Mouse (Mus musculus): ENCODE measurements around the gene Tpi1. TPM values are rescaled to one million over a fixed set of nuclear protein-coding genes. Genes with fewer than 3 reads are reported as not detected.

The Tpi1 gene
- polyA plus RNA-seq, 1 experiment from 2014 or later: 674 TPM

Other genes with a start within 250 kb of the Tpi1 start
- gene C1rb, start 244.0 kb downstream of the Tpi1 start, polyA plus RNA-seq (2016; fragmentation: Nextera tagmentation; extraction: Ambion mirVana): not detected in 2 replicates
- gene C1s2, start 178.2 kb downstream of the Tpi1 start, polyA plus RNA-seq (2016; fragmentation: Nextera tagmentation; extraction: Ambion mirVana): not detected in 2 replicates
- gene Lpcat3, start 151.3 kb downstream of the Tpi1 start, polyA plus RNA-seq (2016; fragmentation: Nextera tagmentation; extraction: Ambion mirVana): 67.1 and 74.5 TPM in 2 replicates
- 200 TPM in 2 replicates for gene Emg1, start 102.1 kb downstream of the Tpi1 start, polyA plus RNA-seq (2016; fragmentation: Nextera tagmentation; extraction: Ambion mirVana)
- 433 and 443 TPM in 2 replicates for gene Phb2, start 102.0 kb downstream of the Tpi1 start, polyA plus RNA-seq (2016; fragmentation: Nextera tagmentation; extraction: Ambion mirVana)
- gene Ptpn6, start 75.6 kb downstream of the Tpi1 start, polyA plus RNA-seq (2016; fragmentation: Nextera tagmentation; extraction: Ambion mirVana): 30.8 and 31.3 TPM in 2 replicates
- gene Grcc10, start 72.9 kb downstream of the Tpi1 start, polyA plus RNA-seq (2016; fragmentation: Nextera tagmentation; extraction: Ambion mirVana): 109 and 116 TPM in 2 replicates
- gene Gm45234, start 58.3 kb downstream of the Tpi1 start, polyA plus RNA-seq (2016; fragmentation: Nextera tagmentation; extraction: Ambion mirVana): not detected in 2 replicates
- gene Atn1, start 57.8 kb downstream of the Tpi1 start, polyA plus RNA-seq (2016; fragmentation: Nextera tagmentation; extraction: Ambion mirVana): 2.6 and 2.9 TPM in 2 replicates
- gene Eno2, start 44.6 kb downstream of the Tpi1 start, polyA plus RNA-seq (2016; fragmentation: Nextera tagmentation; extraction: Ambion mirVana): 0.77 and 1.0 TPM in 2 replicates
- gene Lrrc23, start 34.6 kb downstream of the Tpi1 start, polyA plus RNA-seq (2016; fragmentation: Nextera tagmentation; extraction: Ambion mirVana): not detected in 2 replicates
- gene Spsb2, start 5.6 kb downstream of the Tpi1 start, polyA plus RNA-seq (2016; fragmentation: Nextera tagmentation; extraction: Ambion mirVana): 9.9 and 10.8 TPM in 2 replicates
- gene Usp5, start 15.2 kb upstream of the Tpi1 start, polyA plus RNA-seq (2016; fragmentation: Nextera tagmentation; extraction: Ambion mirVana): 87.5 and 94.1 TPM in 2 replicates
- gene Cdca3, start 15.3 kb upstream of the Tpi1 start, polyA plus RNA-seq (2016; fragmentation: Nextera tagmentation; extraction: Ambion mirVana): 193 TPM in 2 replicates
- 0.29 and 0.43 TPM in 2 replicates for gene Gnb3, start 26.0 kb upstream of the Tpi1 start, polyA plus RNA-seq (2016; fragmentation: Nextera tagmentation; extraction: Ambion mirVana)
- gene P3h3, start 43.5 kb upstream of the Tpi1 start, polyA plus RNA-seq (2016; fragmentation: Nextera tagmentation; extraction: Ambion mirVana): 5.0 and 5.5 TPM in 2 replicates
- gene Gpr162, start 49.7 kb upstream of the Tpi1 start, polyA plus RNA-seq (2016; fragmentation: Nextera tagmentation; extraction: Ambion mirVana): 0.08 and 0.17 TPM in 2 replicates
- 0.05 and 0.07 TPM in 2 replicates for gene Cd4, start 73.9 kb upstream of the Tpi1 start, polyA plus RNA-seq (2016; fragmentation: Nextera tagmentation; extraction: Ambion mirVana)
- gene Lag3, start 97.4 kb upstream of the Tpi1 start, polyA plus RNA-seq (2016; fragmentation: Nextera tagmentation; extraction: Ambion mirVana): 0.32 and 0.33 TPM in 2 replicates
- gene Ptms, start 105.8 kb upstream of the Tpi1 start, polyA plus RNA-seq (2016; fragmentation: Nextera tagmentation; extraction: Ambion mirVana): 64.5 and 66.7 TPM in 2 replicates
- 178 and 187 TPM in 2 replicates for gene Mlf2, start 117.1 kb upstream of the Tpi1 start, polyA plus RNA-seq (2016; fragmentation: Nextera tagmentation; extraction: Ambion mirVana)
- gene Cops7a, start 151.2 kb upstream of the Tpi1 start, polyA plus RNA-seq (2016; fragmentation: Nextera tagmentation; extraction: Ambion mirVana): 88.7 and 95.2 TPM in 2 replicates
- 0.11 TPM in 1 of 2 replicates, not detected in the other for gene Pianp, start 182.4 kb upstream of the Tpi1 start, polyA plus RNA-seq (2016; fragmentation: Nextera tagmentation; extraction: Ambion mirVana)
- gene Zfp384, start 194.8 kb upstream of the Tpi1 start, polyA plus RNA-seq (2016; fragmentation: Nextera tagmentation; extraction: Ambion mirVana): 6.6 and 7.2 TPM in 2 replicates
- 34.4 and 34.6 TPM in 2 replicates for gene Ing4, start 225.5 kb upstream of the Tpi1 start, polyA plus RNA-seq (2016; fragmentation: Nextera tagmentation; extraction: Ambion mirVana)
- 2.8 and 3.7 TPM in 2 replicates for gene Acrbp, start 235.4 kb upstream of the Tpi1 start, polyA plus RNA-seq (2016; fragmentation: Nextera tagmentation; extraction: Ambion mirVana)

Measured in liver, embryonic 12.5 days (tissue).